Comparison of ENCODE assay signal across 8 mouse cellular contexts in the genomic region with DNA sequence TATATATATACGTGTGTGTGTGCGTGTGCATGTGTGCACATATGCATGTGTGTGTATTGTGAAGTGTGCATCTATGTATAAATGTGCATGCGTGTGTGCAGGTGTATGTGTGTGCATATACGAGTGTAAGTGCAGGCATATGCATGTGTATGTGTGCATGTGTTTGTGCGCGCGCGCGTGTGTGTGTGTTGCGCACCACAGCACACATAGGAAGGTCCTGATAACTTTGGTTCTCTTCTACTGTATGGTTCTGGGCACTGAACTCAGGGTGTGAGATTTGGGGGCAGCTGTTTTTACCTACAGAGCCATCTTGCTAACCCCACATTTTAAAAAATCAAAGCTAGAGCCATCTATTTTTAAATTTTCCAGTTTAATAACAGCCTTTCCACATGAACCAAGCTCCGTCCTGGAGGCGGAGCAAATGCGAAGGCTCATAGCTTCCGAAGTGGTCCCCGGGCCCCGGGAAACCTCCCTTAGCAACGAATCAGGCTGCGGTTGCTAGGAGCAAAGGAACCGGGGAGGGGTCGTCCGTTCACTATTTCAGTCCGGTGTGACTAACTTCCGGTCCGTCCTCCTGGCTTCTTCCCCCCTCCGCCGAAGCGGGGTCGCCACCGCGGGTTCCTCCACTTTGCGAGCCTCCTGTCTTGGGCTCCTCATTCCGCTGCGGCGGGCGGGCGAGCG. TPM values are rescaled to one million over a fixed set of nuclear protein-coding genes. Genes with fewer than 3 reads are reported as not detected.
DNase-seq lines count a peak whose midpoint lies in the region; ATAC-seq lines count a peak whose summit lies in the region.

No protein-coding gene starts in this region.

- intact Hi-C loops in gastrocnemius, postnatal 14 days (cut with DNase I; ENCODE audit: low total_unique reads) = loop anchor here (10.0 kb wide), 1 partner anchor 325 kb away; the partner anchor contains the start of genes Iscu and Sart3
- intact Hi-C loops in left cerebral cortex, postnatal 10 days (cut with DNase I) = no loop called here

- DNase-seq in ZHBTc4 (ENCODE audit: low read depth, low spot score) = peak; percentile 96
- peak; percentile 90 for DNase-seq in gastrocnemius, postnatal 14 days
- peak; percentile 93 to 94 for DNase-seq in left cerebral cortex, postnatal 10 days (ENCODE audit: extremely low spot score in 1 of 2, low spot score in 2 of 2)
- peak; percentile 95 for DNase-seq in right cerebral cortex, postnatal 25 days
- peak; percentile 91 to 92 for DNase-seq in urinary bladder, postnatal 4 days (ENCODE audit: low spot score in 2 of 2)

- peak; percentile 98 for ATAC-seq in common myeloid progenitor, adult 5-6 weeks (replicated peaks; ENCODE audit: low read depth, poor library complexity, severe bottlenecking)
- ATAC-seq in inflammation-experienced regulatory T-cells, adult 6 months = peak; percentile 77
- ATAC-seq in megakaryocyte-erythroid progenitor cell, adult 5-6 weeks (replicated peaks; ENCODE audit: low FRiP score, low TSS enrichment, poor library complexity, severe bottlenecking) = peak; percentile 70

RNA-seq across cellular contexts. Expression of gene Svop, which starts 8.5 kb away (rescaled TPM):
- not detected in 2 replicates for total RNA-seq in common myeloid progenitor, adult 5-6 weeks (2017)
- not detected for total RNA-seq in gastrocnemius, postnatal 14 days (2021)
- not detected for polyA plus RNA-seq in inflammation-experienced regulatory T-cells, adult 6 months (2017; shearing (Covaris generic))
- total RNA-seq in left cerebral cortex, postnatal 10 days (2021) = 100 to 1,000 TPM; 151 to 157 TPM
- total RNA-seq in megakaryocyte-erythroid progenitor cell, adult 5-6 weeks (2014; fragmentation: Nextera tagmentation) = not detected in 2 replicates
- total RNA-seq in megakaryocyte-erythroid progenitor cell, adult 5-6 weeks (2017) = not detected in 2 replicates

RNA-seq across cellular contexts. Expression of gene Alkbh2, which starts 28.2 kb away (rescaled TPM):
- 3.6 and 11.5 TPM in 2 replicates for total RNA-seq in common myeloid progenitor, adult 5-6 weeks (2017)
- 1 to 10 TPM; 1.1 to 1.5 TPM for total RNA-seq in gastrocnemius, postnatal 14 days (2021)
- polyA plus RNA-seq in inflammation-experienced regulatory T-cells, adult 6 months (2017; shearing (Covaris generic)) = 1 to 10 TPM; 4.3 to 8.4 (median 5.4) TPM
- 1 to 10 TPM; 5.1 to 6.2 TPM for total RNA-seq in left cerebral cortex, postnatal 10 days (2021)
- total RNA-seq in megakaryocyte-erythroid progenitor cell, adult 5-6 weeks (2014; fragmentation: Nextera tagmentation) = 11.5 and 13.4 TPM in 2 replicates
- 2.1 and 9.6 TPM in 2 replicates for total RNA-seq in megakaryocyte-erythroid progenitor cell, adult 5-6 weeks (2017)

RNA-seq across cellular contexts. Expression of gene Ung, which starts 30.3 kb away (rescaled TPM):
- total RNA-seq in common myeloid progenitor, adult 5-6 weeks (2017) = 27.6 and 35.1 TPM in 2 replicates
- 1 to 10 TPM; 6.5 to 7.2 TPM for total RNA-seq in gastrocnemius, postnatal 14 days (2021)
- 1 to 10 TPM; 7.8 to 9.1 (median 8.5) TPM for polyA plus RNA-seq in inflammation-experienced regulatory T-cells, adult 6 months (2017; shearing (Covaris generic))
- 1 to 10 TPM; 5.6 to 6.1 TPM for total RNA-seq in left cerebral cortex, postnatal 10 days (2021)
- 31.8 and 32.9 TPM in 2 replicates for total RNA-seq in megakaryocyte-erythroid progenitor cell, adult 5-6 weeks (2014; fragmentation: Nextera tagmentation)
- total RNA-seq in megakaryocyte-erythroid progenitor cell, adult 5-6 weeks (2017) = 26.4 and 28.8 TPM in 2 replicates

RNA-seq across cellular contexts. Expression of gene Usp30, which starts 34.6 kb away (rescaled TPM):
- total RNA-seq in common myeloid progenitor, adult 5-6 weeks (2017) = 5.8 and 6.7 TPM in 2 replicates
- 1 to 10 TPM; 7.2 to 7.8 TPM for total RNA-seq in gastrocnemius, postnatal 14 days (2021)
- 1 to 10 TPM; 2.1 to 3.5 (median 2.7) TPM for polyA plus RNA-seq in inflammation-experienced regulatory T-cells, adult 6 months (2017; shearing (Covaris generic))
- total RNA-seq in left cerebral cortex, postnatal 10 days (2021) = 10 to 100 TPM; 30.9 to 31.5 TPM
- total RNA-seq in megakaryocyte-erythroid progenitor cell, adult 5-6 weeks (2014; fragmentation: Nextera tagmentation) = 5.7 and 11.0 TPM in 2 replicates
- 3.5 and 12.2 TPM in 2 replicates for total RNA-seq in megakaryocyte-erythroid progenitor cell, adult 5-6 weeks (2017)

RNA-seq across cellular contexts. Expression of gene Acacb, which starts 46.5 kb away (rescaled TPM):
- total RNA-seq in common myeloid progenitor, adult 5-6 weeks (2017) = 0.49 and 0.87 TPM in 2 replicates
- total RNA-seq in gastrocnemius, postnatal 14 days (2021) = 10 to 100 TPM; 66.4 to 98.1 TPM
- polyA plus RNA-seq in inflammation-experienced regulatory T-cells, adult 6 months (2017; shearing (Covaris generic)) = 1 to 10 TPM; 1.3 to 4.5 (median 1.7) TPM
- total RNA-seq in left cerebral cortex, postnatal 10 days (2021) = 1 to 10 TPM; 2.9 to 5.5 TPM
- total RNA-seq in megakaryocyte-erythroid progenitor cell, adult 5-6 weeks (2014; fragmentation: Nextera tagmentation) = 2.2 and 3.8 TPM in 2 replicates
- total RNA-seq in megakaryocyte-erythroid progenitor cell, adult 5-6 weeks (2017) = 0.27 and 0.28 TPM in 2 replicates

Comparison
In these comparisons a context has a peak if more than half of its experiments do, and no peak if none do; other contexts are left out.
1. Peak in every context shown above with its lines: DNase-seq and ATAC-seq.
2. RNA of gene Svop, which starts 8.5 kb away (total RNA-seq): 151 to 157 TPM in left cerebral cortex, postnatal 10 days; not detected in gastrocnemius, postnatal 14 days, not detected in megakaryocyte-erythroid progenitor cell, adult 5-6 weeks and not detected in common myeloid progenitor, adult 5-6 weeks; every median in the first group is over 100 times any median in the second.